Mouse (Mus musculus) kidney, embryonic 14.5 days (tissue): Measurements from ENCODE around the gene Pdzd7. TPM values are rescaled to one million over a fixed set of nuclear protein-coding genes. Genes with fewer than 3 reads are reported as not detected.
"Not testable (repeated sequence)": the region's sequence is repeated elsewhere in the genome, so short reads cannot be mapped to it uniquely, and the experiment has no call there.

Experiments used
- ATAC-seq: fragments of 200-750 bp; cut with Nextera tagmentation; 2 replicates; pipeline ENCODE4 v1.8.0; 2017; ENCODE audit warnings: moderate number of reproducible peaks, mild to moderate bottlenecking, moderate TSS enrichment, moderate library complexity; ENCODE audit not compliant: low FRiP score, low TSS enrichment
- H3K27ac ChIP-seq: fragments of 300-500 bp; sonication (generic); 2 replicates; pipeline ENCODE4 v1.5.1; 2014; ENCODE audit warnings: low read depth, mild to moderate bottlenecking, low read length, moderate library complexity, mixed read lengths
- H3K27me3 ChIP-seq: fragments of 300-500 bp; sonication (generic); 2 replicates; pipeline ENCODE4 v1.6.1; 2014; ENCODE audit warnings: mild to moderate bottlenecking, low read length; ENCODE audit not compliant: control insufficient read depth, insufficient read depth
- H3K36me3 ChIP-seq: fragments of 300-500 bp; sonication (generic); 2 replicates; pipeline ENCODE4 v1.6.1; 2014; ENCODE audit warnings: low read length, mixed read lengths; ENCODE audit not compliant: control insufficient read depth, insufficient read depth
- H3K4me1 ChIP-seq: fragments of 300-500 bp; sonication (generic); 2 replicates; pipeline ENCODE4 v1.6.1; 2014; ENCODE audit warnings: low read length, mixed read lengths; ENCODE audit not compliant: control insufficient read depth, insufficient read depth
- H3K4me2 ChIP-seq: fragments of 300-500 bp; sonication (generic); replicated peaks from 2 replicates; pipeline ENCODE4 v1.6.1; 2014; ENCODE audit warnings: low read depth, mild to moderate bottlenecking, low read length
- H3K4me3 ChIP-seq: fragments of 300-500 bp; sonication (generic); 2 replicates; pipeline ENCODE4 v1.5.1; 2014; ENCODE audit warnings: mild to moderate bottlenecking, low read length
- H3K9ac ChIP-seq: fragments of 300-500 bp; sonication (generic); 2 replicates; pipeline ENCODE4 v1.6.1; 2014; ENCODE audit warnings: low read depth, mild to moderate bottlenecking, low read length, moderate library complexity
- H3K9me3 ChIP-seq: fragments of 300-500 bp; sonication (generic); 2 replicates; pipeline ENCODE4 v1.6.1; 2016; ENCODE audit warnings: low read length; ENCODE audit not compliant: control insufficient read depth
- WGBS: fragments of 180-500 bp; shearing (Covaris S2); extraction: QIAGEN DNeasy Blood & Tissue Kit; methylation state at CpG from one replicate; pipeline ENCODE4 v1.1.7; 2014; 5-methylcytosine and 5-hydroxymethylcytosine counted together
- polyA plus RNA-seq: library from polyadenylated mRNA; unstranded; fragments of >200 nt; fragmentation: Nextera tagmentation; extraction: Ambion mirVana; gene quantifications from 2 replicates; pipeline ENCODE4 v1.2.1, GENCODE M21; 2014

Pdzd7 gene
- polyA plus RNA-seq, 1 experiment from 2014 or later = 1.4 TPM

DNA sequence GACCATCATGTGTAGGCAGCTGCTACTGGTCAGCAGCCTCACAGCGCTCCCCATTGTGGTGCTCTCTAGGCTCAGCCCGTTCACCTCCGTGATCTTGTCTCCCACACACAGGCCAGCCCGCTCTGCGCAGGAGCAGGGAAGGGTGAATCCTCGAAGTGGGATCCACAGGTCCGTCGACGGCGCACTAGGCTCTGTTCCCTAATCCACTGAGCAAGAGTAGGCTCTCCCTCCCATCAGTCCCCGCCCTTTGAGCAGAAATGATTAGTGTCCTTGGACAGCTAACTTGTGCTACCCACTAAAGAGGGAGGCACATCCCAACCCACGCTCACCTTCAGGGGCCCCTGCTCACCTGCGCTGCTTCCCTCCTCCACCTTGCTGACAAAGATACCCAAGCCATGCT is 5.3 kb downstream of the Pdzd7 start:
- Histone ChIP-seq H3K9me3 (no peaks in the 10 kb centered on the region), H3K27ac (no peak overlapping the region), H3K4me2 (no peak overlapping the region), H3K4me1 (peaks cover 4% of the 10 kb centered on the region; the same call in 1 of the 2 replicates), H3K4me3 (no peak overlapping the region), H3K27me3 (peaks cover 18% of the 10 kb centered on the region), H3K9ac (no peak overlapping the region), H3K36me3 (no peaks in the 10 kb centered on the region)
- ATAC-seq = no peak
- WGBS = 58% methylated on average over 13 of the region's 13 CpGs

DNA sequence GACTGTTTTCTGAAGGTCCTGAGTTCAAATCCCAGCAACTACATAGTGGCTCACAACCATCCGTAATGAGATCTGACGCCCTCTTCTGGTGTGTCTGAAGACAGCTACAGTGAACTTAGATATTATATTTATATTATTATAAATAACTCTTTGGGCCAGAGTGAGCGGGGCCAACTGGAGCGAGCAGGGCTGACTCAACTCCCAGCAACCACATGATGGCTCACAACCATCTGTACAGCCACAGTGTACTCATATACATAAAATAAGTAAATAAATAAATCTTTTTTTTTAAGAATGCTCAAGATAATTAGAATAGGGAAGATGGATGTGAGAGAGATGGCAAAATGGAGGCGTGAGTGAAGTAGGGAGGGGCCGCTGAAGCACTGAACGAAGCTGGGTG is 7.3 kb downstream of the Pdzd7 start:
- ATAC-seq, H3K9me3 ChIP-seq, H3K36me3 ChIP-seq, H3K4me2 ChIP-seq, H3K27ac ChIP-seq, H3K9ac ChIP-seq, H3K4me1 ChIP-seq, H3K4me3 ChIP-seq: not testable (repeated sequence)
- H3K27me3 ChIP-seq = peaks cover 14% of the 10 kb centered on the region
- WGBS = 91% methylated on average over 7 of the region's 7 CpGs

DNA sequence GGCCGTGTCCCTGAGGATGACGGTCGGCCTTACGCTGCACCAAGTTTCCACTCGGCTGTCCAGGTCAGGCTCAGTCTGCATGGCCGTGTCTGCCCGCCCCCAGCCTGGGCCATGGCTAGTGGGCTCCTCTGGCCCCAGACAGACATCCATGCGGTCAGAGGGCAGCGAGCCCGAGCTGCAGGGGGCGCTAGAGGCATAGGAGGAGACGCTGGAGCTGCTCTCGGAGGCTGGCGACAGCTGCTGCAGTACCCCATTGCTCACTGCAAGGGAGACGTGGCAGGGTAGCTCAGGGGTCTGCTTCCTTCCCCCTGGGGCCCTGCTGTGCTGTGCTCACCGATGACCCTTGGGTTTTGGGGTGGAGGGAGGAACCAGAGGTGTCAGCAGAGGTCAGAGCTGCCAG is 8.7 kb downstream of the Pdzd7 start:
- 24% methylated on average over 16 of the region's 16 CpGs for WGBS
- Histone ChIP-seq H3K9me3 (no peaks in the 10 kb centered on the region), H3K4me3 (no peak overlapping the region), H3K9ac (no peak overlapping the region), H3K27me3 (peaks cover 14% of the 10 kb centered on the region), H3K36me3 (no peaks in the 10 kb centered on the region), H3K4me1 (no peaks in the 10 kb centered on the region), H3K27ac (no peak overlapping the region), H3K4me2 (no peak overlapping the region)
- ATAC-seq = peak; percentile 29; the same call in 1 of the 2 replicates

DNA sequence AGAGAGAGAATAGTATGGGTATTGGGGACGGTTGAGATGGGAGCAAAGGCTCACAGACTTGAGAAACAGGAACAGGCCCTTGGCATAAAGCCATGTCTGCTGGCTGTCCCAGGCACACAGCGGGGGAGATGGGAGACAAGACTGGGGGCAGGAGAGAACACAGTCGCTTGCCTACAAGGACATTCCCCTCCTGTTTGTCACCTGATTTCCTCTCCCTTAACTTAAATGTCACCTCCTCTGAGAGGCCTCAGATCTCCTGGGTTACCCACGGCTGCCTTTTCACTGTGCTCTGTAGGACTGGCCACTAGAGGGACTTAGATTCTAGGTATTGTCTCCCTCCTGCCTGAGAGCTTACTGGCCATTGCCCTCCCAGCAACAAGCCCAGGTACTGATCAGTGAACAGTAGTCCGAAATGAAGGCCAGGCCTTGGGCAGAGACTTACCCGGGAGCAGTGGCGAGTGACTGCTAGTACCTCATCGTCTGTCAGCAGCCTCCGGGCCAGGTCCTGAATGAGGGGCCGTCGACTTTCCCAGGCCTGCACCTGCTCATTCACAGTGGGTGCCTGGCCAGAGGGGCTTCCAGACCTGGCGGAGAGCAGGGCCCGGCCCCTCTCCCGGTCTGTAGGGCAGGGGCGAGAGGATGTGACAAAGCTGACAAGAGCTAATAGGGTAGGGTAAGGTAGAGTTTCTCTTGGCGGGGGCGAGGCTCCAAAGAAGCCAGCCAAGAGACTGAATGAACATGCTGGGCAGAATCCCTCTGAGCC is 12.8 kb downstream of the Pdzd7 start:
- Histone ChIP-seq H3K27me3 (no peaks in the 10 kb centered on the region), H3K9me3 (no peaks in the 10 kb centered on the region), H3K36me3 (peaks cover 5% of the 10 kb centered on the region; the same call in 1 of the 2 replicates), H3K4me1 (peaks cover 8% of the 10 kb centered on the region; the same call in 1 of the 2 replicates), H3K4me3 (no peak overlapping the region), H3K9ac (no peak overlapping the region), H3K27ac (no peak overlapping the region), H3K4me2 (no peak overlapping the region)
- no peak for ATAC-seq
- WGBS = 52% methylated on average over 17 of the region's 17 CpGs

DNA sequence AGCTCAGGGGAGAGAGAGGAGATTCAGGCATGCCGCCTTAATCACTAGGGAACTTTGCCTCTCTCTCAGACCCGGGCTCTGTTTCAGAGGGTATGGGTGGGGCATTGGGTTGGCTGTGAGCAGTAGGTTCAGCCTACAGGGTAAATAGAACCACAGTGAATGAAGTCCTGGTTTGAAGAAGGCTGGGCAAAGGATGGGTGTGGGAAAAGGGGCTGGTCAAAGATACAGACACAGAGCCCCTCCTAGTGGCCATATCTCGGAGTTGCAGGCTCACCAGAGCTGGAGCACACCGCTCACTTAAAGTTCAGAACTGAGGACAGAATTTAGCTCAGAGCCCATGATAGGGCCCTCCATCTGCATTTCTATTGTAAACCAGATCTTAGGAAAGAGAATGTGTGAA is 13.7 kb downstream of the Pdzd7 start:
- peak; percentile 29; the same call in 1 of the 2 replicates for ATAC-seq
- Histone ChIP-seq H3K36me3 (peaks cover 14% of the 10 kb centered on the region), H3K27ac (no peak overlapping the region), H3K27me3 (no peaks in the 10 kb centered on the region), H3K4me1 (peaks cover 8% of the 10 kb centered on the region; the same call in 1 of the 2 replicates), H3K9me3 (no peaks in the 10 kb centered on the region), H3K4me2 (no peak overlapping the region), H3K4me3 (no peak overlapping the region), H3K9ac (no peak overlapping the region)
- 29% methylated on average over 4 of the region's 4 CpGs for WGBS

DNA sequence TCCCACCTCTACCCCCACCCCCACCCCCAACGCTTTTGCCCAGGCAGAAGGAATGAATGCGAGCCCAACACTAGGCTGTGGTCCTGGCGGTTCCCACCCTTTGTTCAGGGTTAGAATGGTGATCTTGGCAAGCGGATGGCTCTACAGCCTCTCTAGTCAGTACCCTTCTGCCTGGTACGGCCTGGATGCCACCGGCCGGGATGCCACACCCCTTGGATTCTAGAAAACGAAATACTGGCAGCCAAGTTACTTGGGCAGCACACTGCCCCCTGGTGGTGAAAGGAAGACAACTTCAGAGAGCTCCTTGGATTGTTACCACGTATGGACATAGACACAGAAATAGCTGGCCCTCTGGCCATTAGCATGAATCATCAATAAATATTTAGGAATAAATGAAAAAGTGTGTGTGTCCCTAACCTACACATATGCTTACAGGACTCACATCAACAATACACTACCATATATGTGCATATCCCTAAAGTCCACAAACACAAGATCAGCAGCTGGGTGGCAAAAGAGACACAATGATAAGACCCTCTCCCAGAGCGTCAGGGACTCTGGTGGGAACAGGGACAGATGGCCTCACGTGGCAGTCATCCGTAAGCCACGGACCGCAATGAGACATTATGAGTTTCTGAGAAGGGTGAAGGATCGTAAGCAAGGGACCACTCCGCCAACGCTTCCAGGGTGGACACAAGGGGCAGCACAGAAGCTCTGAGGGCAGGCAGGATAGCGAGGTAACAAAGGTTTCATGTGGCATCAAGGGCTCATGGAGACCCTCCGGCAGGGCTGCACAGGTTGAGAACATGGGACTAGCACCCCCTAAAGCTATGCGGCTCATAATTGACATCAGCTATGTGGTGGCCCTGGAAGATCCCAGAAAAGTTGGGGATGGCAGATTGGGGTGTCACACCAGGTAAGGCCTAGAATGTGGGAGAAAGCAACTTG is 14.5 kb downstream of the Pdzd7 start:
- Histone ChIP-seq H3K27me3 (no peaks in the 10 kb centered on the region), H3K4me1 (peaks cover 8% of the 10 kb centered on the region; the same call in 1 of the 2 replicates), H3K9ac (no peak overlapping the region), H3K27ac (no peak overlapping the region), H3K36me3 (peaks cover 22% of the 10 kb centered on the region), H3K4me3 (peak overlapping the region; percentile 12; the same call in 1 of the 2 replicates), H3K4me2 (peak overlapping the region; percentile 36), H3K9me3 (no peaks in the 10 kb centered on the region)
- peak; percentile 15; the same call in 1 of the 2 replicates for ATAC-seq
- 39% methylated on average over 20 of the region's 20 CpGs for WGBS

DNA sequence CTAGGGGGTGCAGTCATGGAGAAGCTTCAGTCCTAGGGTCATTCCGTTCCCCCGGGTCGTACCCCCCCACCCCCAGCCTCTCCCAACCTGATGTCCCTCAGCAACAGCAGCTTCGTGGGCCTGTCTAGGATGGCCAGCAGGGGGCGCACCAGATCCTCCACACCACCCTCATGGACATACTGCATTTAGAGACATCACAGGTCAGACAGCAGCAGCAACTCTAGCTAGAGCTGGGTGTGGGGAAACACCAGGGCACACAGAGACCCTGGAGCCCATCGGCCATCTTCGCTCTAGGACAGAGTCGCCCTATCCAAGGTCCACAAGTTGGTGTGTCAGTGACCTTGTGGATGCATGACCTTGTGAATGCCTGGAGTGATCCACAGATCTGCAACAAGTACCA is 15.4 kb downstream of the Pdzd7 start:
- Histone ChIP-seq H3K4me2 (no peak overlapping the region), H3K9me3 (no peaks in the 10 kb centered on the region), H3K27ac (no peak overlapping the region), H3K9ac (no peak overlapping the region), H3K4me1 (peaks cover 8% of the 10 kb centered on the region; the same call in 1 of the 2 replicates), H3K4me3 (no peak overlapping the region), H3K27me3 (no peaks in the 10 kb centered on the region), H3K36me3 (peaks cover 30% of the 10 kb centered on the region)
- peak; percentile 26; the same call in 1 of the 2 replicates for ATAC-seq
- WGBS = 41% methylated on average over 8 of the region's 8 CpGs

DNA sequence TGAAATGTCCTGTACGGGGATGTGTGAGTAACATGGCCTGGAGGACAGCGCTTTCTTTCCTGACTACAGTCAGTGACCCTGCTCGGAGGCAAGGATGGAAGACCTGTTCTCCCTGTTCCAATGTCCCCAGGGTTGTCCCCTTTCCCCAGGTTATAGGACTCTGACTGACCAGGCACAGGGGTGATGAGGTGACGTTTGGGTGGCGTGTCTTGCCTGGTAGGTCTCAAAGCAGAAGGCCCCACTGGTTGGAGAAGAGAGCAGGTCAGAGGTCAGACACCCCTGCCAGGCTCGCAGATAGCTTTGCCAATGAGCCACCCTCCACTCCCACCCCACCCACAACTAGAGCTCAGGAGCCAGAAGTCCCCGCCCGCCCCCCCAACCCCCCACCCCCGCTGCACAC is 15.9 kb downstream of the Pdzd7 start:
- Histone ChIP-seq H3K4me2 (no peak overlapping the region), H3K27me3 (no peaks in the 10 kb centered on the region), H3K9ac (no peak overlapping the region), H3K4me1 (peaks cover 8% of the 10 kb centered on the region; the same call in 1 of the 2 replicates), H3K9me3 (no peaks in the 10 kb centered on the region), H3K4me3 (no peak overlapping the region), H3K36me3 (peaks cover 35% of the 10 kb centered on the region), H3K27ac (no peak overlapping the region)
- ATAC-seq = no peak
- 55% methylated on average over 9 of the region's 9 CpGs for WGBS
